Mouse (Mus musculus): ENCODE measurements around the gene Ctnnb1. TPM values are rescaled to one million over a fixed set of nuclear protein-coding genes. Genes with fewer than 3 reads are reported as not detected.
"Not testable (repeated sequence)": the region's sequence is repeated elsewhere in the genome, so short reads cannot be mapped to it uniquely, and the experiment has no call there.

Gene Ctnnb1
- polyA plus RNA-seq, 1 experiment: 115 TPM

- 49% methylated on average over 8 of the region's 8 CpGs for WGBS
- TF ChIP-seq CTCF (IDR thresholded peaks at IDR 0.05; ENCODE audit: borderline replicate concordance, control insufficient read depth, extremely low read depth, insufficient read depth, low read length, poor library complexity) (no peak), POLR2A (IDR thresholded peaks at IDR 0.05; ENCODE audit: control insufficient read depth, extremely low read depth, insufficient read depth, low read length, poor library complexity) (no peak)
- Histone ChIP-seq H3K36me3 (ENCODE audit: control insufficient read depth, insufficient read depth, low read length) (no peaks in the 10 kb centered on the region), H3K27ac (ENCODE audit: control insufficient read depth, insufficient read depth, low read length) (no peak overlapping the region), H3K27me3 (ENCODE audit: control insufficient read depth, insufficient read depth, low read length) (no peaks in the 10 kb centered on the region), H3K4me1 (replicated peaks; ENCODE audit: control insufficient read depth, insufficient read depth, low read length) (0 out of 2 replicates have a peak, but pooled peaks cover 5% of the 10 kb centered on the region), H3K4me3 (ENCODE audit: control insufficient read depth, insufficient read depth, low read length) (no peak overlapping the region)
- DNase-seq: peak; percentile 3
Measured at GRCm38 (mm10) chr9:120902562-120902961, 26.5 kb upstream of the Ctnnb1 start.

- Histone ChIP-seq H3K36me3 (ENCODE audit: control insufficient read depth, insufficient read depth, low read length) (no peaks in the 10 kb centered on the region), H3K27ac (ENCODE audit: control insufficient read depth, insufficient read depth, low read length) (no peak overlapping the region), H3K4me1 (replicated peaks; ENCODE audit: control insufficient read depth, insufficient read depth, low read length) (no peaks in the 10 kb centered on the region), H3K4me3 (ENCODE audit: control insufficient read depth, insufficient read depth, low read length) (no peak overlapping the region), H3K27me3 (ENCODE audit: control insufficient read depth, insufficient read depth, low read length) (no peaks in the 10 kb centered on the region)
- TF ChIP-seq POLR2A (IDR thresholded peaks at IDR 0.05; ENCODE audit: control insufficient read depth, extremely low read depth, insufficient read depth, low read length, poor library complexity) (no peak), CTCF (IDR thresholded peaks at IDR 0.05; ENCODE audit: borderline replicate concordance, control insufficient read depth, extremely low read depth, insufficient read depth, low read length, poor library complexity) (no peak)
- WGBS: 92% methylated on average over 6 of the region's 6 CpGs
- no peak for DNase-seq
Measured at GRCm38 (mm10) chr9:120908461-120908860, 20.6 kb upstream of the Ctnnb1 start.

- no peaks in the 10 kb centered on the region for H3K36me3 ChIP-seq (ENCODE audit: control insufficient read depth, insufficient read depth, low read length)
- no peak for TF ChIP-seq POLR2A (IDR thresholded peaks at IDR 0.05; ENCODE audit: control insufficient read depth, extremely low read depth, insufficient read depth, low read length, poor library complexity)
- TF ChIP-seq CTCF (IDR thresholded peaks at IDR 0.05; ENCODE audit: borderline replicate concordance, control insufficient read depth, extremely low read depth, insufficient read depth, low read length, poor library complexity): no peak
- peaks cover 7% of the 10 kb centered on the region for H3K4me1 ChIP-seq (replicated peaks; ENCODE audit: control insufficient read depth, insufficient read depth, low read length)
- no peak overlapping the region for H3K4me3 ChIP-seq (ENCODE audit: control insufficient read depth, insufficient read depth, low read length)
- no peaks in the 10 kb centered on the region for H3K27me3 ChIP-seq (ENCODE audit: control insufficient read depth, insufficient read depth, low read length)
- DNase-seq: no peak
- no peak overlapping the region for H3K27ac ChIP-seq (ENCODE audit: control insufficient read depth, insufficient read depth, low read length)
- WGBS: 76% methylated on average over 13 of the region's 13 CpGs
Measured at GRCm38 (mm10) chr9:120913152-120913551, 15.9 kb upstream of the Ctnnb1 start.

GRCm38 (mm10) chr9:120914429-120914828, 14.6 kb upstream of the Ctnnb1 start:
- 97% methylated on average over 4 of the region's 4 CpGs for WGBS
- H3K4me1 ChIP-seq (replicated peaks; ENCODE audit: control insufficient read depth, insufficient read depth, low read length): peaks cover 10% of the 10 kb centered on the region
- H3K4me3 ChIP-seq (ENCODE audit: control insufficient read depth, insufficient read depth, low read length): no peak overlapping the region
- no peaks in the 10 kb centered on the region for H3K27me3 ChIP-seq (ENCODE audit: control insufficient read depth, insufficient read depth, low read length)
- no peak for DNase-seq
- TF ChIP-seq CTCF (IDR thresholded peaks at IDR 0.05; ENCODE audit: borderline replicate concordance, control insufficient read depth, extremely low read depth, insufficient read depth, low read length, poor library complexity): no peak
- no peak for TF ChIP-seq POLR2A (IDR thresholded peaks at IDR 0.05; ENCODE audit: control insufficient read depth, extremely low read depth, insufficient read depth, low read length, poor library complexity)
- H3K36me3 ChIP-seq (ENCODE audit: control insufficient read depth, insufficient read depth, low read length): no peaks in the 10 kb centered on the region
- no peak overlapping the region for H3K27ac ChIP-seq (ENCODE audit: control insufficient read depth, insufficient read depth, low read length)

GRCm38 (mm10) chr9:120914877-120915459, 14.0 kb upstream of the Ctnnb1 start:
- Histone ChIP-seq H3K4me3 (ENCODE audit: control insufficient read depth, insufficient read depth, low read length) (0 out of 2 replicates have a peak overlapping the region, but pooled peaks have one; percentile 10), H3K36me3 (ENCODE audit: control insufficient read depth, insufficient read depth, low read length) (no peaks in the 10 kb centered on the region), H3K4me1 (replicated peaks; ENCODE audit: control insufficient read depth, insufficient read depth, low read length) (peaks cover 10% of the 10 kb centered on the region), H3K27me3 (ENCODE audit: control insufficient read depth, insufficient read depth, low read length) (no peaks in the 10 kb centered on the region), H3K27ac (ENCODE audit: control insufficient read depth, insufficient read depth, low read length) (no peak overlapping the region)
- DNase-seq: peak; percentile 51
- 0 out of 2 replicates have a peak, but pooled peaks have one; percentile 29 for TF ChIP-seq CTCF (IDR thresholded peaks at IDR 0.05; ENCODE audit: borderline replicate concordance, control insufficient read depth, extremely low read depth, insufficient read depth, low read length, poor library complexity)
- no peak for TF ChIP-seq POLR2A (IDR thresholded peaks at IDR 0.05; ENCODE audit: control insufficient read depth, extremely low read depth, insufficient read depth, low read length, poor library complexity)
- whole genome bisulfite sequencing: 45% methylated on average over 14 of the region's 14 CpGs

- H3K27me3 ChIP-seq (ENCODE audit: control insufficient read depth, insufficient read depth, low read length); H3K4me1 ChIP-seq (replicated peaks; ENCODE audit: control insufficient read depth, insufficient read depth, low read length); H3K4me3 ChIP-seq (ENCODE audit: control insufficient read depth, insufficient read depth, low read length); H3K27ac ChIP-seq (ENCODE audit: control insufficient read depth, insufficient read depth, low read length); H3K36me3 ChIP-seq (ENCODE audit: control insufficient read depth, insufficient read depth, low read length); DNase-seq: not testable (repeated sequence)
- WGBS: 100% methylated on average over 2 of the region's 2 CpGs
Measured at GRCm38 (mm10) chr9:120917619-120918018, 11.4 kb upstream of the Ctnnb1 start.

GRCm38 (mm10) chr9:120918211-120918610, 10.8 kb upstream of the Ctnnb1 start:
- TF ChIP-seq POLR2A (IDR thresholded peaks at IDR 0.05; ENCODE audit: control insufficient read depth, extremely low read depth, insufficient read depth, low read length, poor library complexity) (no peak), CTCF (IDR thresholded peaks at IDR 0.05; ENCODE audit: borderline replicate concordance, control insufficient read depth, extremely low read depth, insufficient read depth, low read length, poor library complexity) (no peak)
- WGBS: 91% methylated on average over 5 of the region's 5 CpGs
- Histone ChIP-seq H3K27ac (ENCODE audit: control insufficient read depth, insufficient read depth, low read length) (no peak overlapping the region), H3K36me3 (ENCODE audit: control insufficient read depth, insufficient read depth, low read length) (no peaks in the 10 kb centered on the region), H3K4me3 (ENCODE audit: control insufficient read depth, insufficient read depth, low read length) (no peak overlapping the region), H3K4me1 (replicated peaks; ENCODE audit: control insufficient read depth, insufficient read depth, low read length) (peaks cover 10% of the 10 kb centered on the region), H3K27me3 (ENCODE audit: control insufficient read depth, insufficient read depth, low read length) (no peaks in the 10 kb centered on the region)
- no peak for DNase-seq

Data from thymus, adult 2 months (tissue).